Mouse (Mus musculus) liver, embryonic 16.5 days (tissue): Measurements from ENCODE around the gene Nms. TPM values are rescaled to one million over a fixed set of nuclear protein-coding genes. Genes with fewer than 3 reads are reported as not detected.
A peak's percentile ranks its signal among the peaks of the same experiment; 100 is the strongest.

Source experiments
- ATAC-seq: fragments of 200-750 bp; cut with Nextera tagmentation; 2 replicates; pipeline ENCODE4 v1.8.0; 2017; ENCODE audit warnings: low read depth, mild to moderate bottlenecking, moderate number of reproducible peaks, moderate library complexity
- H3K27ac ChIP-seq: fragments of 300-500 bp; sonication (generic); 2 replicates; pipeline ENCODE4 v1.5.1; 2014; ENCODE audit warnings: mild to moderate bottlenecking, low read length
- H3K27me3 ChIP-seq: fragments of 300-500 bp; sonication (generic); 2 replicates; pipeline ENCODE4 v1.6.1; 2014; ENCODE audit warnings: low read depth, low read length, mixed read lengths; ENCODE audit not compliant: control insufficient read depth, insufficient read depth
- H3K36me3 ChIP-seq: fragments of 300-500 bp; sonication (generic); 2 replicates; pipeline ENCODE4 v1.6.1; 2014; ENCODE audit warnings: mild to moderate bottlenecking; ENCODE audit not compliant: control insufficient read depth, insufficient read depth
- H3K4me1 ChIP-seq: fragments of 300-500 bp; sonication (generic); 2 replicates; pipeline ENCODE4 v1.6.1; 2014; ENCODE audit warnings: low read depth, low read length, mixed read lengths; ENCODE audit not compliant: control insufficient read depth
- H3K4me2 ChIP-seq: fragments of 300-500 bp; sonication (generic); 2 replicates; pipeline ENCODE4 v1.6.1; 2014; ENCODE audit warnings: low read depth, low read length, mixed read lengths
- H3K4me3 ChIP-seq: fragments of 300-500 bp; sonication (generic); 2 replicates; pipeline ENCODE4 v1.5.1; 2014; ENCODE audit warnings: low read depth, mild to moderate bottlenecking, low read length
- H3K9ac ChIP-seq: fragments of 300-500 bp; sonication (generic); 2 replicates; pipeline ENCODE4 v1.6.1; 2014; ENCODE audit warnings: low read depth, low read length
- H3K9me3 ChIP-seq: fragments of 300-500 bp; sonication (generic); replicated peaks from 2 replicates; pipeline ENCODE4 v1.6.1; 2016; ENCODE audit warnings: low read length; ENCODE audit not compliant: control insufficient read depth
- WGBS: fragments of 180-500 bp; shearing (Covaris S2); extraction: QIAGEN DNeasy Blood & Tissue Kit; methylation state at CpG from one replicate; pipeline ENCODE4 v1.1.7; 2014; ENCODE audit not compliant: insufficient replicate concordance; 5-methylcytosine and 5-hydroxymethylcytosine counted together
- polyA plus RNA-seq: library from polyadenylated mRNA; unstranded; fragments of >200 nt; fragmentation: Nextera tagmentation; extraction: Ambion mirVana; gene quantifications from 2 replicates; pipeline ENCODE4 v1.2.1, GENCODE M21; 2015

Gene Nms
- polyA plus RNA-seq, 1 experiment from 2014 or later: not detected

DNA sequence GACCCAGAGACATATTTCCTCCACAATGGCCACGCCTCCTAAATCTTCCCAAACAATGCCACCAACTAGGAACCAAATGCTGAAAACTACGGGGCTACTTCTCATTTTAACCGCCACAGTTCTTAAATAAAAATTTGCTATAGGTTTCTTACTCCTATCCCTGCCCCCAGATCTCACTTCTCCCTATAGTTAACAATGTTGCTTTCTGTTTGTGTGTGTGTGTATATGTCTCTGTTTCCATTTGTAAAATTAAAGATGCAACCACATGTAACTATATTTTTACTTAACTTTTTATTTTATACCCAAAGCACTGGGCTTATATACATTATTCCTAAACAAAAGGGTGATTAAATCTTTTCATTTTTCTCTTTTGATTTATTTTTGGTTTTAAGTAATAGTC, 46.4 kb downstream of the Nms start, which contains the start of gene Pdcl3:
Gene Pdcl3 (plus strand): TSS at position 301 of the 400 bp plus-strand sequence.
- no peak for ATAC-seq
- WGBS: 64% methylated on average over 3 of the region's 3 CpGs
- Histone ChIP-seq H3K9me3 (no peaks in the 10 kb centered on the region), H3K9ac (no peak within 1 kb of the TSS), H3K27me3 (no peaks in the 10 kb centered on the region), H3K27ac (no peak within 1 kb of the TSS), H3K4me3 (no peak within 1 kb of the TSS), H3K4me2 (no peak within 1 kb of the TSS), H3K36me3 (no peaks in the 10 kb centered on the region), H3K4me1 (peaks cover 10% of the 10 kb centered on the region)

DNA sequence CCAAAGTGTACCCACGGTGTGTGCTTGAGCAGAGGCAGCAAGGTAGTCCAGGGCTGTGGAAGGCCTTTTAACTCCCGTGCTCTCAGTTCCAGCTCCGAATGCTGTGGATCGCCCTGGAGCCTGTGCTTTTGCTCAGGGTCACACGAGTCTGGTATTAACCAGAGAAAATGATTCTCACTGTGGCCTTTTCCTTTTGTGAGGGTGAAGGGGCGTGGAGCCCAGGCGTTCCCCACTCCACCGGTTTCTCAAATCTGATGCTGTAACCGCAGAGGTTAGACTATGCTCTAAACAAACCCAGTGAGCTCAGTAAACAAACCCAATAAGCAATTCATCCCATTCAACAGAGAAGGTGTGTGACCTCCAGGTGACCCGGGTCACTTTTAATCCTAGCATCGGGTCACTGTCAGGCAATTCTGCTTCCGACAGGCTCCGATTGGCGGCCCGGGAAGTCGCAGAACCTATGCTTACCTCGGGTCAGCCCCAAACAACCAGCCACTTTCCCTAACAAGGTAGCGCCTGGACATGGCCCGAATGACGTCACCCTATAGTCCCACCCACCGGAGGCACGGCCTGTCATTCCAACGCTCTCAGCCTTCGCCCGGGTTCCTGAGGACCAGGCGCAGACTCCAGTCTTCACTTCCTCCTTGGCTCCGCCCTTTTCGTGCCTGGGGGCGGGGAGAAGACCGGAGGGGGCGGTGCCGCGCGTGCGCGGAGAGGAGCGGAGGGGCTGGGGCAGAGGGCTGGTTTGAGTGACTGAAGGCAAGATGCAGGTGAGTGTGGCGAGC, 48.3 kb downstream of the Nms start:
- Histone ChIP-seq H3K9ac (peak overlapping the region; percentile 64), H3K36me3 (no peaks in the 10 kb centered on the region), H3K9me3 (no peaks in the 10 kb centered on the region), H3K4me3 (peak overlapping the region; percentile 85), H3K4me2 (peak overlapping the region; percentile 75), H3K4me1 (peaks cover 10% of the 10 kb centered on the region), H3K27ac (peak overlapping the region; percentile 58), H3K27me3 (no peaks in the 10 kb centered on the region)
- peak; percentile 96 for ATAC-seq
- 5% methylated on average over 38 of the region's 38 CpGs for WGBS

DNA sequence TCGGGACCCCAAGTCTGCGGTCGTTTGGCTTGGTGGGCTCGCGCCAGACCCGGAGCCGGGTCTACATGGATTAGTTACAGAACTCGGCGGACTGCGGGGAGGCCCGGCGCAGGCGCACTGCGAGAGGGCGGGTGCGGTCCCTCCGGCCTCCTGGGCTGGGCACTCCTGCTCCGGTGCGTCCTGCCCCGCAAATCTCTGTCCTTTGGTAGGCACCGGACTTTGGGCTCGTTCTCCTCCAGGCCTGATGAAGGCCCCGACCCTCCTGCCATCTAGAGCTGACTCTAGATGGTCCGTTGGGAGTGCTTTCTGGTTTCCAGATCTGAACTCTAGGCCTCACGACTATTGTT, 48.9 kb downstream of the Nms start:
- ATAC-seq: peak; percentile 86
- Histone ChIP-seq H3K9me3 (no peaks in the 10 kb centered on the region), H3K27ac (peak overlapping the region; percentile 58), H3K4me1 (peaks cover 10% of the 10 kb centered on the region), H3K4me2 (peak overlapping the region; percentile 75), H3K36me3 (no peaks in the 10 kb centered on the region), H3K27me3 (no peaks in the 10 kb centered on the region), H3K4me3 (peak overlapping the region; percentile 85), H3K9ac (peak overlapping the region; percentile 64)
- WGBS: under 1% methylated on average over 25 of the region's 25 CpGs

GRCm38 (mm10) chr1:38988357-38988756, 49.4 kb downstream of the Nms start:
- no peaks in the 10 kb centered on the region for H3K9me3 ChIP-seq
- H3K36me3 ChIP-seq: no peaks in the 10 kb centered on the region
- H3K4me3 ChIP-seq: peak overlapping the region; percentile 85
- peak overlapping the region; percentile 64 for H3K9ac ChIP-seq
- no peak for ATAC-seq
- H3K4me2 ChIP-seq: peak overlapping the region; percentile 75
- H3K27ac ChIP-seq: no peak overlapping the region
- peaks cover 10% of the 10 kb centered on the region for H3K4me1 ChIP-seq
- no peaks in the 10 kb centered on the region for H3K27me3 ChIP-seq
- 21% methylated on average over 7 of the region's 7 CpGs for WGBS

DNA sequence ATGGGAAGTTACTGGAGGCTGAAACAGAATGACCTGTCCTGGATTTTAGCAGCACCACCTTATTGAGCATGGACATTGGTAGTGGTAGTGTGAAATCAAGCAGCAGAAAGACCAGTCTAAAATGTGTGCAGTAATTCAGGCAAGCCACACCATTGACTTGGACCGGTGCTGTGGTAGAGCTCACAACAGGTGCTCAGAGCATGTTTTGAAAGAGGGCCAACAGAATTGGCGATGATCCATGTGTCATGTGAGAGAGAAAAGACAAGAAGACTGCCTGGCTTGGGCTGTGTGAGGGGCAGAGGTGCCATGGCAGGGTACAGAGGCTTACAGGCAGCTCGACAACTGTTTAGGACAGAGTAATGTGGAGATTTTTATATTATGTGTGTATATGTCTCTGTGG, 53.4 kb downstream of the Nms start:
- no peaks in the 10 kb centered on the region for H3K9me3 ChIP-seq
- H3K27ac ChIP-seq: no peak overlapping the region
- H3K4me3 ChIP-seq: no peak overlapping the region
- H3K27me3 ChIP-seq: no peaks in the 10 kb centered on the region
- WGBS: 66% methylated on average over 3 of the region's 3 CpGs
- no peak for ATAC-seq
- H3K36me3 ChIP-seq: no peaks in the 10 kb centered on the region; the same call in 1 of the 2 replicates
- H3K4me2 ChIP-seq: no peak overlapping the region
- H3K4me1 ChIP-seq: peaks cover 6% of the 10 kb centered on the region
- H3K9ac ChIP-seq: no peak overlapping the region

Other genes with a start within 250 kb of the Nms start
- gene Lonrf2, start 102.4 kb upstream of the Nms start, polyA plus RNA-seq: 0.02 and 0.04 TPM in 2 replicates
- gene Chst10, start 41.0 kb upstream of the Nms start, polyA plus RNA-seq: 0.19 and 0.21 TPM in 2 replicates
- 30.6 and 34.1 TPM in 2 replicates for gene Pdcl3, start 46.5 kb downstream of the Nms start, polyA plus RNA-seq